Mouse (Mus musculus) spleen, embryonic (tissue): ENCODE results near the gene Ptprg.

Source experiments
- CTCF ChIA-PET: fragments of 350-600 bp; sonication (Branson Sonifier 250); formaldehyde crosslinking; loops from one replicate; lab custom pipeline; 2022; lab: Charles Lee

Gene Ptprg

GRCm38 (mm10) chr14:11564456-11564855 lies 11.1 kb downstream of the Ptprg start:
- CTCF ChIA-PET: no interaction called here

- CTCF ChIA-PET: no interaction called here
Measured at GRCm38 (mm10) chr14:11565283-11565682, 12.0 kb downstream of the Ptprg start.

DNA sequence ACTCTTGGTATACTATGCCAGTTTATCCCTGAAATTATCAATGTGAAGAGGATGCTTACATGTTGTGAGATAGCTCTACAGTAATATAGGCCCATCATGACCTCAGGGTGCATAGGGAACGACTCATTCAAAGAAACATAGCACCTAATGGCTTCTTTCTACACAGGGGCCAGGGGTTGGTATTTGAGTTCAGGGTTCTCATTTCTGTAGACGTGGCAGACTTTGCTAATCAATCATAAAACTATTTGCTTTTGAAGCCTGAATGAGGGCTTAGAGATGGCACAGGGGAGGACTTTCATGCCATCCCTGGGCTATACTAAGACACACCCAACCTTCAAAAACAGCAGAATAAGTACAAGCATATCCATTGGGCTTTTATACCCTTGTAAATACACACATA lies 16.4 kb downstream of the Ptprg start:
- CTCF ChIA-PET: no interaction called here

DNA sequence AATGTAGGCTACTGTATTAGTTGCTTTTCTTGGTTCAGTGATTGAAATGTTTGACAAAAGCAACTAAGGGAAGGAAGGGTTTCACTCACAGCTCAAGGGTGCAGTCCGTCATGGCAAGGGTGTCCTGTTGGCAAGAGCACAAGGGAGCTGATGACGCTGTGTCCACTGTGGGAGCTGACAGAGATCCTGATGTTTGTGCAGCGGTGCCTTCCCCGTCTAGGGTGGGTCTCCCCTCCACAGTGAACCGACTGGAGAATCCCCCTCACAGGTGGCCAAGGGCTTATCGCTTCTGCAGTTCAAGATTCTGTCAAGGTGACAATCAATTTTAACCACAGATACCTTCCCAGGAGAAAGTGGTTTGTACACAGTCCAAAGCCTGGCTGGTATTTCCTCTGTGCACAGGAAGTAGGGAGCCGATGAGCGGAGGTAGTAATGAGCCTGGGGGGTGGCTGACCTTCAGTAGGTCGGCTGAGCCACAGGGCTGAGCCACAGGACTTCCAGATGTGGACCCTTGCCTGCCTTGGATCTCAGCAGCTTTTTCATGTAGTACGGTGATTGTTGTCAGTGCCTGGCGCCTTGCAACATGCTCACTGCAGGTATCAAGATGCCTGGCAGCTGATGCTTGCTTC lies 18.5 kb downstream of the Ptprg start:
- CTCF ChIA-PET: no interaction called here

DNA sequence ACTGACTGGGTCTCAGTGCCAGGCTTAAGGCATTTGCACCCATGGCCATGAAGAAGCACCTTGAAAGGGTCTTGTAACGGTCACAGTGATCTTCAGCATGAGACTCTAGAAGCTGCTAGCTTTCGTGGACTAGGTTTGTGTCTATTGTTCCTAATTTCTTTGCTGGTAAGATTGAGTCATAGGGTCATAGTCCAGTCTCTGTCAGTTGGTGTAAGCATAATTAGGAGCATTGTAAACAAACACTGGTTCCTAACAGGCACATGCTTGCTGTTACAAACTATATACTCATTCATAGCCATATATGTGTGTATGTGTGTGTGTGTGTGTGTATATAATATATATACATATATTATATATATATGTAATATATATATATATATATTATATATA lies 19.1 kb downstream of the Ptprg start:
- CTCF ChIA-PET: no interaction called here

GRCm38 (mm10) chr14:11573710-11574109 lies 20.4 kb downstream of the Ptprg start:
- CTCF ChIA-PET: no interaction called here

- CTCF ChIA-PET: interaction anchor here (0.7 kb wide), 1 partner anchor 16 kb away, joined by 3 read pairs; no protein-coding TSS in a partner anchor
Measured at GRCm38 (mm10) chr14:11577276-11577909, 24.1 kb downstream of the Ptprg start.

DNA sequence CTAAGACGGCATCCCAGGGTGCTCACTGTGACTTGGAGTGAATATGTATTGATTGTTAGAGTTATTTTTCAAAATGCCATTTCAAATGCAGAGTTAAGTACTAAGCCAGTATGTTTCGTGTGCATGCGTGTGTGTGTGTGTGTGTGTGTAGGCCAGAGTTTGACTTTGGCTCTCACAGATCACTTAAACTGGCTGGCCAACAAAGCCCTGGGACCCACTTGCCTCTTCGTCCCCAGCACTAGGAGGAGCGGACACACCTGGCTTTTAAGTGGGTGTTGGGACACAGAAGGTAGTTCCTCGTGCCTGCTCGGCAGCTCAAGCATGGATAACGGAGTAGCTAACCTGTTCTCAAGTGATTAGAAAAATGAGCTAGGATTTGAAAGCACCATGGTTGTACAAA lies 24.6 kb downstream of the Ptprg start:
- CTCF ChIA-PET: interaction anchor here (0.7 kb wide), 1 partner anchor 15 kb away, joined by 3 read pairs; no protein-coding TSS in a partner anchor

DNA sequence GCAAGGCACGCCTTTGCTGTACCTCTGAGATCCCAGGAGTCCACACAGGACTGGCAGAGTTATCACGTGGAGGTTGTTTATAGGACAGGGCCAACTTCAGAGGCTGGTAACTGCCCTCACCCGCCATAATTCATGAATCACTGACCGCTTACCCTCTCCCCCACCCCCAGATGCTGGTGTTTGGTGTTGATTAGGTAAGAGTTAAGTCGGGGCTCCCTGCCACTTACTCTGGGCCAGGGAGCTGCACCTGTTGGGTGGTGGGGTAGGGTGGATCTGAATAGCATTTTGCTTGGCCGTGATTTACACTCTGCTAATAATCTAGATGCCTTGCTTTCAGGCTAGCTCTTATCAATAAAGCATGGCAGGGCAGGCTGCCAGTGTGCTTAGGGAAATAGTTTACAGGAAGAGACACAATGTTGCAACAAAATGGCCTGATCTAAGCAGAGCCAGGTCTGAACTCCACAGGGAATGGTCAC lies 25.2 kb downstream of the Ptprg start:
- CTCF ChIA-PET: no interaction called here

- CTCF ChIA-PET: no interaction called here
Measured at GRCm38 (mm10) chr14:11579950-11580349, 26.6 kb downstream of the Ptprg start.

DNA sequence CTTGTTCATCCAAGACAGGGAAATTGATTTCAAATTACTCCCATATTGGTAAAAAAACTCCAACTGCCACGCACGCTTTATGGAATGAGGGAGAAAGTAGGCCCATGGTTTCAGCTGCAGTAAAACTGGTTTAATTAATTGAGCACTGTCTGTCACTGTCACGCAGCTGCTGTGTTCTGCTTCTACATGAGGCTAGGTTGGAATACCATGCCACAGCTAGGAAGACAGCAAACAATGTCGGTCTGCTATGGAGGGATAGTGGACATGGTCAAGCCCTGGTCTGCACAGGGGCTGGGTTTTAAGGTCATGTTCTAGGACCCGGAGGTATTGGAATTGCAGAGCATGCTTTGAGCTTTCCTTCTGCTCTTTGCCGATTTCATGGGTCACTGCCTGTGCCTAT lies 30.9 kb downstream of the Ptprg start:
- CTCF ChIA-PET: no interaction called here

GRCm38 (mm10) chr14:11584929-11585633 lies 31.7 kb downstream of the Ptprg start:
- CTCF ChIA-PET: no interaction called here

- CTCF ChIA-PET: no interaction called here
Measured at GRCm38 (mm10) chr14:11590387-11590786, 37.1 kb downstream of the Ptprg start.

GRCm38 (mm10) chr14:11592650-11593049 lies 39.3 kb downstream of the Ptprg start:
- CTCF ChIA-PET: interaction anchor here (0.6 kb wide), 1 partner anchor 15 kb away, joined by 3 read pairs; no protein-coding TSS in a partner anchor

GRCm38 (mm10) chr14:11594336-11594735 lies 41.0 kb downstream of the Ptprg start:
- CTCF ChIA-PET: no interaction called here

- CTCF ChIA-PET: no interaction called here
Measured at GRCm38 (mm10) chr14:11604133-11604865, 51.0 kb downstream of the Ptprg start.

GRCm38 (mm10) chr14:11608366-11608765 lies 55.0 kb downstream of the Ptprg start:
- CTCF ChIA-PET: no interaction called here

DNA sequence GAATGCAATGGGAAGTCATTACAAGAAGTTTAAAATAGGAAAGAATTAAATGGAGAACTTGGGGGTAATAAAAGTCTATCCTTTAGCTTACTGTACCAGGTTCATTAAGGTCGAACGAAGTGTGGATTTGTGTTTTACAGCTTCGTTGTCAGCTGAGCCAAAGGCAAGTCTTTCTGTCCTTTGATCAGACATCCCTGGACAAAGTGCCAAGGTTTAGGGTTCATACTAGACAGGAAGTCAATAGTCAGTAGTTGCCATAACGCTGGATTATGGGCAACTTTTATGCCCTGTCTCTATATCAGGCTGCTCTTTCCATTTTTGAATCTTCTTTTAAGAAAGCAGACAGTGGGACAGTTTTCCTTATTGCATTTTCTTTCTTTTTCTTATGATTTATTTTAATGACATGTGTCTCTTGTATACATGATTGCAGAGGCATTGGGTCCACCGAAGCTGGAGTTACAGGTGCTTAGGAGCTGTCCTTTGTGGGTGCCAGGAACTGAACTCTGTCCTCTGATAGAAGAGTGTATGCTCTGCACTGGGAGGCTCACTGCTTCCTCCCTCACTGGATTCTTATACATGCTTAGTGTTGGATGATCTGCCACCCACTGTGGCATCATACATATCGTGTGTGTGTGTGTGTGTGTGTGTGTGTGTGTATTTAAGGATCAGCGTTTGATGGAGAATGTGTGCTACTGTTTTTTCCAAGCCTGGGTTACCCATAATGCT lies 56.7 kb downstream of the Ptprg start:
- CTCF ChIA-PET: no interaction called here

GRCm38 (mm10) chr14:11612426-11612825 lies 59.1 kb downstream of the Ptprg start:
- CTCF ChIA-PET: no interaction called here

- CTCF ChIA-PET: no interaction called here
Measured at GRCm38 (mm10) chr14:11613146-11613545, 59.8 kb downstream of the Ptprg start.

DNA sequence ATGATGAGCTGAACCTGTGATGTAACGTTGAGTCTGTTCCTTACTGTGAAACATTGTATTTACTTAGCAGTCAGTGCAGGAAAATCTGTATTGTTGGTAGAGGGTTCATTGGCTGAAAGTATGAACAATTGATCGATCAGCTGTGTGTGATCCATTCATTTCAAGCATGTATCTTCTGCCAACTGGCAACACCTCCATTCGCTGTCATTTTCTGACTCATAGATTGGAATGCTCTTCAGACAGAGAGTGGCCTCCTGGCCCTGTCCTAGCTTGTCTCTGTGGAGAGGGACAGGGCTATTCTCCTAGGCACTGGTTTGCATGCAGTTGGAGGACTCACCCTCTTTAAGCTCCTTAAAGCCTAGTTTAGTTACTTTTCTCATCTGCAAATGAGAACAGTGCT lies 62.4 kb downstream of the Ptprg start:
- CTCF ChIA-PET: no interaction called here
